18 mouse cellular contexts compared by ENCODE assay signal in the genomic region with DNA sequence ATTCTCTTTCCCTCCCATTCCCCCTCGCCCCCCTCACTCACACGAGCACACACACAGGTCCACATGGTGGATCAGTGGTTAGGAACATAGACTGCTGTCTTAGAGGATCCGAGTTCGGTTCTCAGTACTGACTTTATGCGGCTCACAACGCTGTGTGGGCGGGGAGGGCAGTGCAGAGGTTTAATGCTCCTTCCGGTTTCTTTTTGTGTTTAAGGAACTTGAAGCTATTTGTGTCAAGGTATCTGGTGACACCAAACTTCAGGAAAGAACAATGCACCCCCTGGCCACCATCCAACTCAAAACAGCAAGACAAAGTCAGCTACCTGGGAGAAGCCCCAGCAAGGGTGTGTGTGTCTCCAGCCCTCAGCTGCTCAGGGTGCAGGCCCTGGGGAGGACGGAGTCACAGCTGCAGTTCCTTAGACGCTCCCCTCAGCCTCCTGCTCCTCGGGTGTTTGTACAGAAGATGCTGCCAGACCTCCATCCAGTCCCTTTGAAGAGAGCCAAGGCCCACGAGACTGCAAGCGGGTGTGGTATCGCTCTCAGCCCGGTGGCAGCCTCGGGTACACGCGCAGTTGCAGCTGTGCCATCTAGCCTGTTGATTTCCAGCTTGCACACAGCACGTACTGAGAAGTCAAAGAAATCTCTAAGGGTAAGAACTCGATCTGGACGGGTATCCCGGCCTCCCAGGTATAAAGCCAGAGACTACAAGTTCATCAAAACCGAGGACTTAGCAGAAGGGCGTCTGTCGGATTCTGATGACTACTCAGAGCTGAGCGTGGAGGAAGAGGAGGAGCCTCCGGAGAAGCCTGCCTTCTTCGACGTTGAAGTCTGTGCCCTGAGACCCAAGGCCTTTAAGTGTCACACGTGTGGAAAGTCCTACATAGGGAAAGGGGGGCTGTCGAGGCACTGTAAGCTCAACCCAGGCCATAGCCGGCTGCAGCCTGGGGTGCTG. TPM values are rescaled to one million over a fixed set of nuclear protein-coding genes. Genes with fewer than 3 reads are reported as not detected.
DNase-seq lines count a peak whose midpoint lies in the region; ATAC-seq and TF ChIP-seq lines count a peak whose summit lies in the region.
"Had no signal": no experiment of that assay in that cellular context is flagged by ENCODE, and none has a peak within 500 bp of the region (broad histone marks: within the 10 kb centered on the region; RNA-seq: fewer than 3 reads in every experiment).

No protein-coding gene starts in this region.

- no peaks in the 10 kb centered on the region for H3K9me3 ChIP-seq in E14TG2a.4 (ENCODE audit: low read length)
- H3K9me3 ChIP-seq: heart, embryonic 15.5 days; kidney, embryonic 15.5 days had no signal

- peak overlapping the region; percentile 65 for H3K4me3 ChIP-seq in E14TG2a.4 (replicated peaks; ENCODE audit: low read length)
- 0 out of 2 replicates have a peak overlapping the region, but pooled peaks have one; percentile 3 for H3K4me3 ChIP-seq in brown adipose tissue, adult 24 weeks (ENCODE audit: insufficient read depth, low read depth, low read length)
- H3K4me3 ChIP-seq: heart, embryonic 15.5 days; kidney, embryonic 15.5 days had no signal

- H3K4me1 ChIP-seq in E14TG2a.4 (replicated peaks; ENCODE audit: low read depth, low read length): peaks cover 78% of the 10 kb centered on the region
- H3K4me1 ChIP-seq in brown adipose tissue, adult 24 weeks (ENCODE audit: control insufficient read depth, insufficient read depth, insufficient read length, low read length): peaks cover 6% of the 10 kb centered on the region

- H3K27ac ChIP-seq in brown adipose tissue, adult 24 weeks (replicated peaks; ENCODE audit: low read depth, low read length): no peak overlapping the region
- H3K27ac ChIP-seq: heart, embryonic 15.5 days; hindbrain, embryonic 14.5 days; kidney, embryonic 15.5 days had no signal

- no peak for TF ChIP-seq CTCF in E14TG2a.4 (conservative IDR thresholded peaks at IDR 0.05; ENCODE audit: low read length)

- peak; percentile 43 for DNase-seq in layer of hippocampus, adult 11-12 months (ENCODE audit: low spot score)
- DNase-seq in layer of hippocampus, adult 18-20 months (ENCODE audit: low spot score in 2 of 2): no peak
- DNase-seq in left cerebral cortex, adult 11 months (ENCODE audit: low spot score): no peak
- no peak for DNase-seq in left cerebral cortex, adult 8-10 months (ENCODE audit: low spot score in 2 of 2)
- DNase-seq in adipocyte (ENCODE audit: low spot score): no peak
- DNase-seq: cerebellum, adult 18-20 months; gastrocnemius, postnatal 36 days; layer of hippocampus, adult 9-11 months; lung, postnatal 10 days; midbrain, embryonic 14.5 days; thymus, postnatal 14 days had no signal

- no peaks in the 10 kb centered on the region for H3K27me3 ChIP-seq in E14TG2a.4 (ENCODE audit: insufficient read depth, low read length)
- H3K27me3 ChIP-seq: heart, embryonic 15.5 days; kidney, embryonic 15.5 days had no signal

- peaks cover 37% of the 10 kb centered on the region for H3K36me3 ChIP-seq in E14TG2a.4 (ENCODE audit: insufficient read depth, low read length)

- peak; percentile 24 for ATAC-seq in monocyte, adult 5-6 weeks (replicated peaks; ENCODE audit: insufficient number of reproducible peaks, low FRiP score, low TSS enrichment, poor library complexity, severe bottlenecking)
- ATAC-seq: forebrain, embryonic 16.5 days had no signal

RNA-seq across cellular contexts. Expression of a gene that starts 5.0 kb away (rescaled TPM):
- total RNA-seq in layer of hippocampus, adult 18-20 months (2021): 10 to 100 TPM; 10.4 to 11.4 TPM
- polyA plus RNA-seq in brown adipose tissue, adult 24 weeks (2012; ENCODE audit: insufficient read depth, insufficient read length, missing spikeins): 3.8 and 4.2 TPM in 2 replicates
- total RNA-seq in monocyte, adult 5-6 weeks (2017): 6.5 to 11.1 TPM (median 9.0 TPM) in 3 replicates
- total RNA-seq in left cerebral cortex, adult 8-10 months (2022): 10 to 100 TPM; 12.3 to 15.5 (median 13.0) TPM

RNA-seq across cellular contexts. Expression of a gene that starts 14.3 kb away (rescaled TPM):
- total RNA-seq in layer of hippocampus, adult 18-20 months (2021): 10 to 100 TPM in 1 of 2 experiments, 1 to 10 TPM in 1; 9.6 to 11.9 TPM
- polyA plus RNA-seq in brown adipose tissue, adult 24 weeks (2012; ENCODE audit: insufficient read depth, insufficient read length, missing spikeins): not detected in 2 replicates
- 0.10 to 0.32 TPM in 2 of 3 replicates, not detected in the other for total RNA-seq in monocyte, adult 5-6 weeks (2017)
- total RNA-seq in left cerebral cortex, adult 8-10 months (2022): 10 to 100 TPM in 2 of 4 experiments, 1 to 10 TPM in 2; 9.8 to 11.6 (median 10.5) TPM

RNA-seq across cellular contexts. Expression of a gene that starts 33.9 kb away (rescaled TPM):
- 10 to 100 TPM; 52.6 to 59.9 TPM for total RNA-seq in layer of hippocampus, adult 18-20 months (2021)
- polyA plus RNA-seq in brown adipose tissue, adult 24 weeks (2012; ENCODE audit: insufficient read depth, insufficient read length, missing spikeins): 35.5 and 37.9 TPM in 2 replicates
- 22.7 to 35.9 TPM (median 27.8 TPM) in 3 replicates for total RNA-seq in monocyte, adult 5-6 weeks (2017)
- total RNA-seq in left cerebral cortex, adult 8-10 months (2022): 10 to 100 TPM; 76.5 to 77.3 (median 76.7) TPM

RNA-seq across cellular contexts. Expression of a gene that starts 34.0 kb away (rescaled TPM):
- total RNA-seq in layer of hippocampus, adult 18-20 months (2021): 10 to 100 TPM; 41.1 to 42.3 TPM
- 3.3 TPM in 2 replicates for polyA plus RNA-seq in brown adipose tissue, adult 24 weeks (2012; ENCODE audit: insufficient read depth, insufficient read length, missing spikeins)
- 3.7 to 4.9 TPM (median 3.8 TPM) in 3 replicates for total RNA-seq in monocyte, adult 5-6 weeks (2017)
- total RNA-seq in left cerebral cortex, adult 8-10 months (2022): 10 to 100 TPM; 45.8 to 51.8 (median 49.3) TPM
